Mouse (Mus musculus): ENCODE data around the gene Npepps.
A peak's percentile ranks its signal among the peaks of the same experiment; 100 is the strongest.
"Not testable (repeated sequence)": the region's sequence is repeated elsewhere in the genome, so short reads cannot be mapped to it uniquely, and the experiment has no call there.

Gene Npepps

GRCm38 (mm10) chr11:97292731-97293130 lies 12.3 kb upstream of the Npepps start:
- DNase-seq (ENCODE audit: low read depth, low spot score): no peak

DNA sequence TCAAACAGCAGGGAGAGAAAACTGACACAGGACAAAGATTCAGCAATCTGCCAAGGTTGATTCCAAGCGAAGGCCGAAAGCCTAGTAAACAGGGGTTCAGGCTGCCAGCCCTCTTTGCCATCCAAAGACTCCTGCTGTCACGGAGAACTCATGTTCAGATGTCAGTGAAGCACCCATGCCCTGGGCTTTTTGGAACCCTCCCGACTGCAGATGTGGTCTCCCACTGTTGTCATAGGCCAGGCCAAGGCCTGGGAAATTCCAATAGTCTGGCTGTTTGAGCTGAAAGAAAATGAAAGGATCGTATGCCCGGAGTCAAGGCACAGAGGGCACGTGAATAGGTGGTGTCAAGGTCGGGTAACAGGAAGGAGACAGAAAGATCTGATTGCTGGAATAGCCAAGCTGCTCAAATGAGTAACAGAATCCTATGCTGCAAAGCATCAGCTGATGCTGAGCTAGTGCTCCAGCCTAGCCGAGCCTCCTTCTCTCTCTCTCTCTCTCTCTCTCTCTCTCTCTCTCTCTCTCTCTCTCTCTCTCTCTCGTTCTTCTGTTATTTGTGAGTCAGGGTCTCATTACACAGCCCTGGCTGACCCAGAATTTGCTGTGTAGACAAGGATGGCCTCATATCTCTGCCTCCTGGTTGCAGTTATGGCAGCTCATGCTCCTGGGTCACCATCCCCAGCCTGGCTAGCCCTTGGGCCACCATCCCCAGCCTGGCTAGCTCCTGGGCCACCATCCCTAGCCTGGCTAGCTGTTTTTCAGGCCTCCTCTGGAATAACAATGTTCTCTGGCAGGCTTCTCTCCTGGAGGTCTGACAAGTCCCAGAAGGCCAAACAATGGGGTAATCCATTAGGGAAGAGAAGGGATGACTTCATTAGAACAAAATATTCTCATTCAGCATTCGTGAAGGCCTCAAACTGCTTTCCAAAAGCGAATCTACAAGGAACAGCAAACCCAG lies 9.1 kb upstream of the Npepps start:
- DNase-seq (ENCODE audit: low read depth, low spot score): peak; percentile 21

DNA sequence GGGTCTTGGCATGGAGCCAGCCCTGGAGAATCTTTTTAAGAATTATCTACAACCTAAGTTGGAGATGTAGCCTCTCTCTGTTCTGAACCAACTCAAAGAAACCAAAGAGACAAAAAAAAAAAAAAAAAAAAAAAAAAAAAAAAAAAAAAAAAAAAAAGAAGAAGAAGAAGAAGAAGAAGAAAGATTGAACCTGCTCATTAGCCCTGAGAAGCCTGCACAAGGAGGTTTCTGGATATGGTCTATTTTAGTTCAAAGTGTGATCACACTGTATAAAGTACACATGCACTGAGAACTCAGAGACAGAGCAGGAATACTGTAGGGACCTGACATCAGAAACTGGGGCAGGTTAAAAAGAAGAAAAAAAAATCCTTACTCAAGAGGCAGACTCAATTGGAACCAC lies 7.2 kb upstream of the Npepps start:
- no peak for DNase-seq (ENCODE audit: low read depth, low spot score)

DNA sequence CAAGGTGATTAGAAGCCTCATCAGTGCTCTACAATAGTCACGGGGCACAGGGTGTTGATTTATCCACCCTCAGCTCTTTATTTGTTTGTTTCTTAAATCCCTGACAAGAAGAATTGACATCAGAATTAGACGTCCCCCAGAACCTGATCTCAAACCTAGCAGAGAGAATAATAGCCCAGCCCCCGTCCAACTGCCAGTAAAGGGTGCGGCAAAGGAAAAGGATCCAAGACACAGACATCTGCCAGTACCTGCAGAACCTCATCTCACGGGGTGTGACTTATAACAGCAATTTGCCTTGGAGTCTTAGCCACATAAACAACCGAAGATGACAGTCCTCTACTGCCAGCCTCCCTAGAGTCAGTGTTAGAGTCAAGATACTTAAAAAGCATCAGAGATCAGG lies 6.5 kb upstream of the Npepps start:
- peak; percentile 27 for DNase-seq (ENCODE audit: low read depth, low spot score)

GRCm38 (mm10) chr11:97285852-97286775 lies 5.7 kb upstream of the Npepps start:
- DNase-seq (ENCODE audit: low read depth, low spot score): peak; percentile 67

GRCm38 (mm10) chr11:97284854-97285253 lies 4.4 kb upstream of the Npepps start:
- no peak for DNase-seq (ENCODE audit: low read depth, low spot score)

GRCm38 (mm10) chr11:97282179-97282578 lies 1.7 kb upstream of the Npepps start:
- DNase-seq (ENCODE audit: low read depth, low spot score): no peak

DNA sequence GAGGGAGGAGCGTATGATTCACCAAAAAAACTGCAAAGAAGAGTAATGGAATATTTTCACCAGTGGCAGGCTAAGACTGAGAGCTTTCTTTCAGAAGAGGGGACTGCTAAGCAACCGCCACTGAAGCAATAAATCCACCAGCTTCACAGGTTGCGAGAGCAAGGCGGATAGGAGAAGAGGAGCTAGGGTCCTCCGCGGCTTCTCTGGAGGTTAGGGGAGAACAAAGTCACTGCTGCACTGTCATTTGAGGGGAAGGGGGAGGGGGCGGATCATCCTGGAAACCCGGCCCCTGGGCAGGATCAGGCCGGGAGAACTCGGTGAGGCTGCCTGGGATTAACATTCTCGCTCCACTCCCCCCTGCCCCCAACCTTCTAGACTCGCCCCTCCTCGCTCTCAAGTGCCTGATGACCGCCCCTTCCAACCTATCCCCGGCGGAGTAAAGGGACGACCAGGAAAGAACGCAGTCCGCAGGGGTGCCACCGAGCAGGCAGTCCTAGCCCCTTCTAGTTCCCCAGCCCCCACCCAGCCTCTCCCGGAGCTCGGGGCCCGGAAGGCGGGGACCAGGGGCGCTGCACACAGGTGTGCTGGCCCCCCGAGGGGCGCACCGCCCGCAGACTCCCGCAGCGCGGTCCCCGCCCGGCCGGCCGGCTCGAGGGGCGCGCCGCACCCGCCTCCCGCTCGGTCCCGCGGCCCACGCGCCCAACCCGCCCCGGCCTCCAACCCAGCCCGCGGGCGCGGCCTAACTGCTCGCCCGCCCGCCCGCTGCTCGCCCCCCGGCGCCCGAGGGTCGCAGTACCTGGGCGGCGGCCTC lies 828 bp downstream of the Npepps start:
- DNase-seq (ENCODE audit: low read depth, low spot score): peak; percentile 63

DNA sequence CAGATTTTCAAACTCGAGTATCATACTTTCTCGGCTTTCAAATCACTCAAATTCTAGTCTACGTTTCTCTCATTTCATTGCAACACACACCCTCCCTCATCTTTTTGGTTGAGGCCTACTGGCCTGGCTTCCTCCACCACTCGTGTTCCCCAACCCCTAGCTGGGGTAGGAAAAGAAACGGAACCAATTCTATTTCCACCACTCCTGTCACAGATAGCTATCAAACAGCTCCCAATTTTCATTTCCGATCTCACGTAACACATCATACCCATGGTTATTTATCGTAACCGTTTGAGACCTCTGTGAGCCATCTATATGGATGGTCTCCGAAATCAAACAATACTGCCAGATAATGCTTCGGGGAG lies 1.4 kb downstream of the Npepps start:
- no peak for DNase-seq (ENCODE audit: low read depth, low spot score)

- peak; percentile 62 for DNase-seq (ENCODE audit: low read depth, low spot score)
Observed at GRCm38 (mm10) chr11:97278456-97278855, 2.0 kb downstream of the Npepps start.

- DNase-seq (ENCODE audit: low read depth, low spot score): peak; percentile 47
Observed at GRCm38 (mm10) chr11:97277166-97277565, 3.3 kb downstream of the Npepps start.

DNA sequence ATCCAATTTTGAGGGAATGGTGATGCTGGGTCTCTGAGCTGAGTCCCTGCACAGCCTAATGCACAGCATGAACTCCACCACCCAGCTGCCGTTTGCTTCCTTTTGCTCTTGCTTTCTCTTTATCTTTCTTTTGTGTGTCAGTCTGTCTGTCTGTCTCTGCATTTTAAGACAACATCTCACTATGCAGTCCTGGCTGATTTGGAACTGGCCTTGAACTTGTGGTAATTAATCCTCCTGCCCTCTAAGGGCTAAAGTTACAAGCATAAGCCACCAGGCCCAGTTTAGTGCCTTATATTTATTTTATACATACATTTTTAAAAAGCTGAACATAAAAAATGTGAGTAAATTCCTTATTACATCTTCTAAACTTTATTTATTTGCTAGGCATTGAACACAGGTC lies 4.4 kb downstream of the Npepps start:
- no peak for DNase-seq (ENCODE audit: low read depth, low spot score)

- DNase-seq (ENCODE audit: low read depth, low spot score): peak; percentile 59
Observed at GRCm38 (mm10) chr11:97275349-97275748, 5.1 kb downstream of the Npepps start.

GRCm38 (mm10) chr11:97274947-97275346 lies 5.5 kb downstream of the Npepps start:
- not testable (repeated sequence) for DNase-seq (ENCODE audit: low read depth, low spot score)

DNA sequence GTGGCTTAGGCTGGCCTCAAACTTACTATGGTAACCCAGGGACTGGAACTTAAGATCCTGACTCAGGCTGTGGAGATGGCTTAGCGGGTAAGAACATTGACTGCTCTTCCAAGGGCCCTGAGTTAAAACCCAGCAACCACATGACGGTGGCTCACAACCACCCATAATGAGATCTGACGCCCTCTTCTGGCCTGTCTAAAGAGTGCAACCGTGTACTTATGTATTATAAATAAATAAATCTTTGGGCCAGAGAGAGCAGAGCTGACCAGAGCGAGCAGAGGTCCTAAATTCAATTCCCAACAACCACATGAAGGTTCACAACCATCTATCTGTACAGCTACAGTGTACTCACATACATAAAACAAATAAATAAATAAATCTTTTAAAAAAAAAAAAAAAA lies 6.8 kb downstream of the Npepps start:
- peak; percentile 59 for DNase-seq (ENCODE audit: low read depth, low spot score)

DNA sequence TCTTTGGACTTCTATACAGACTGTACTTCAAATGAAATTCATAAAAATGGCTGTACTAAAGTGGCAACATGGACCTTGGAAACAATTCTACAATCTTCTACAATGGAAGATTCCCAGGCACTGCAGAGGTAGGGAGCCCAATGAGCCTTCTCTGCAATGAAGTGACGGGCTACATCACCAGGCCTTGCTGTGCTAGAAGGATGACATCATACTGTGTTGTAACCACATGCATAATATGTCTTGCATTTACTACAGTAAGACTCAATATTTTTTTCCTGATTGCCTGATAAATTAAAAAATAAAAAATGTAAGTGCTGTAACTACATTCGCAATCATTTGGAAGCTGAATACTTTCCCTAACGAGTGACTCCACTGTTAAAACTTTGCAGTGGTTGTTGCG lies 7.6 kb downstream of the Npepps start:
- no peak for DNase-seq (ENCODE audit: low read depth, low spot score)

- peak; percentile 45 for DNase-seq (ENCODE audit: low read depth, low spot score)
Observed at GRCm38 (mm10) chr11:97270004-97270403, 10.4 kb downstream of the Npepps start.

DNA sequence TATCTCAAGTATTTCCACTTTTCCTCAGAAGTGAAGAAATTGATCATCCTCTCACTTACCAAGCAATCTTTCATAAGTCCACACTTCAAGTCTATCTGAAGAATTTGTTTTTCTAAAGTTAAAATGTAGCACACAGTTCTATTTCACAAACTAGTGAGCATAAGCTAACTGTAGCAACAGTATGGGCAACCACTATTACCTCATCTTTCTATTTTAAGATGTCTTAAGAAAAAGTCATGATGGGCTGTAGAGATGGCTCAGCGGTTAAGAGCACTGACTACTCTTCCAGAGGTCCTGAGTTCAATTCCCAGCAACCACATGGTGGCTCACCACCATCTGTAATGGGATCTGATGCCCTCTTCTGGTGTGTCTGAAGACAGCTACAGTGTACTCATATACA lies 13.9 kb downstream of the Npepps start:
- DNase-seq (ENCODE audit: low read depth, low spot score): not testable (repeated sequence)

DNA sequence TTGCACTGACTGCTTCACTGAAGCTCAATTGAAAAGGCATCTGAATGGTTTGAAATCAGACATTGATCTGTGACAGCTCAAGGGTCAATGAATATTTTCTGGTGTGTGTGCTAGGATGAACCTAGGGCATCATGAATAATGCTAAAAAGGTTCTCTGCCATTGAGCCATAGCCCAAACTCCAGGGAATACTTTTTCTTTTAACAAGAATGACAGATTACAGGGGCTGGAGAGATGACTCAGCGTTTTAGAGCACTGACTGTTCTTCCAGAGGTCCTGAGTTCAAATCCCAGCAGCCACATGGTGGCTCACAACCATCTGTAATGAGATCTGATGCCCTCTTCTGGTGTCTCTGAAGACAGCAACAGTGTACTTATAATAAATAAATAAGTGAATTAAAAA lies 30.8 kb downstream of the Npepps start:
- not testable (repeated sequence) for DNase-seq (ENCODE audit: low read depth, low spot score)

GRCm38 (mm10) chr11:97246510-97247159 lies 33.8 kb downstream of the Npepps start:
- DNase-seq (ENCODE audit: low read depth, low spot score): no peak

DNA sequence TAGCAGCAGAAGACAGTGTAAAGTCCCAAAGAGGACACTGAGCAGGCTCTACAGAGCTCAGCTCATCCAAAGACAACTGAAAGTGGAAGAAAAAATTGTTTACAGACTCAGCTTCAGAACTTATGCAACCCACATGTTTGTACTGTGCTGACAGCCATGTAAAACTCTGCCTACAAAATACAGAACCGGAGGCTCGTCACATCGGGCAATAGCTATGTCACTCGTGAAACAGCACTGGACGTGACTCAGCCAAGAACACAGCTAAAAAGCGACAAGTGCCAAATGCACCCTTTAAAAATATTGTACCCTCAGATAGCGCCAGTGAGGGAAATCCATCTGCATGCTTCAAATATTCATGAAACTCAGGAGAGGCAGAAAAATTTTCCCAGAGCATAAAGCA lies 39.1 kb downstream of the Npepps start:
- no peak for DNase-seq (ENCODE audit: low read depth, low spot score)
